8 mouse cellular contexts compared by ENCODE assay signal in genomic region chrX:8252334-8253285, GRCm38 (mm10). TPM values are rescaled to one million over a fixed set of nuclear protein-coding genes. Genes with fewer than 3 reads are reported as not detected.
DNase-seq lines count a peak whose midpoint lies in the region; ATAC-seq lines count a peak whose summit lies in the region.

Gene Ftsj1 (minus strand): TSS chrX:8252406.

- peak within 1 kb of the TSS; percentile 58 for H3K4me2 ChIP-seq in hindbrain, embryonic 15.5 days

- no peaks in the 10 kb centered on the region for H3K27me3 ChIP-seq in hindbrain, embryonic 15.5 days

- ATAC-seq in hindbrain, embryonic 15.5 days (ENCODE audit: low FRiP score, low read depth) = peak; percentile 95

- peak; percentile 95 for DNase-seq in R1 (ENCODE audit: low read depth, low spot score)
- DNase-seq in cerebellum, postnatal 25 days = peak; percentile 82 to 85
- peak; percentile 81 to 90 for DNase-seq in frontal cortex, postnatal 36 days (ENCODE audit: low spot score in 2 of 2)
- DNase-seq in left cerebral cortex, adult 11 months (ENCODE audit: low spot score) = peak; percentile 78
- peak; percentile 85 to 86 for DNase-seq in lung, postnatal 4 days
- DNase-seq in retina, postnatal 7 days (ENCODE audit: low read depth, low spot score) = peak; percentile 70
- DNase-seq in urinary bladder, adult 2 months (ENCODE audit: low spot score) = peak; percentile 52

- peaks cover 8% of the 10 kb centered on the region; the same call in 1 of the 2 replicates for H3K4me1 ChIP-seq in hindbrain, embryonic 15.5 days (replicated peaks)

- 15% methylated on average over 45 of the region's 45 CpGs for WGBS in hindbrain, embryonic 15.5 days

- peak within 1 kb of the TSS; percentile 89 for H3K27ac ChIP-seq in hindbrain, embryonic 15.5 days (replicated peaks)

- peak within 1 kb of the TSS; percentile 58 for H3K4me3 ChIP-seq in hindbrain, embryonic 15.5 days

- no peaks in the 10 kb centered on the region; the same call in 1 of the 2 replicates for H3K36me3 ChIP-seq in hindbrain, embryonic 15.5 days

- no peaks in the 10 kb centered on the region for H3K9me3 ChIP-seq in hindbrain, embryonic 15.5 days

- H3K9ac ChIP-seq in hindbrain, embryonic 15.5 days = peak within 1 kb of the TSS; percentile 60

RNA-seq across cellular contexts. Expression of gene Ftsj1, which starts in this region (rescaled TPM):
- polyA plus RNA-seq in hindbrain, embryonic 15.5 days (2015; fragmentation: Nextera tagmentation; extraction: Ambion mirVana) = 48.8 and 51.0 TPM in 2 replicates
- 23.1 and 24.2 TPM in 2 replicates for polyA plus RNA-seq in urinary bladder, adult 2 months (2012; rRNA removed)

Comparison
In these comparisons a context has a peak if more than half of its experiments do, and no peak if none do; other contexts are left out.
1. Peak in every context shown above with its lines: DNase-seq, ATAC-seq, H3K4me3 ChIP-seq and H3K27ac ChIP-seq.